Mouse (Mus musculus): ENCODE measurements around the gene Car14.
"Not testable (repeated sequence)": the region's sequence is repeated elsewhere in the genome, so short reads cannot be mapped to it uniquely, and the experiment has no call there.

The Car14 gene

DNA sequence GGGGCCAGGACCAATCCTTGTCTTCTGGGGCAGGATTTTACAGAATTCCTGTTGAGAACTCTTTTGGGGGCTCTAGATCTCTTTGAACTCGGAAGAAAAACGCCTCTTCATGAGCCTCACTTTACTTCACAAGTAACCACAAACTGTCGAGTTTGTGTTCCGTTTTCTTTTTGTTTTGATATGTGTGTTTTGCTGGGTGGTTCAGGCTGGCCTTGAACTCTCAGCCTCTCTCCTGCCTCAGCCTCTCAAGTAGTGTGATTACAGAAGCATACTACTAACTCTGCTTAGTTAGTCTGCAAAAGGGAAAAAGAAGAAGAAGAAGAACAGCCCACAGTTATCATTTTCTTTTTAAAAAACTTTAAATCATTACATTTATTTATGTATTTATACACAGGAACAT, 19.7 kb upstream of the Car14 start:
- no peak for DNase-seq

DNA sequence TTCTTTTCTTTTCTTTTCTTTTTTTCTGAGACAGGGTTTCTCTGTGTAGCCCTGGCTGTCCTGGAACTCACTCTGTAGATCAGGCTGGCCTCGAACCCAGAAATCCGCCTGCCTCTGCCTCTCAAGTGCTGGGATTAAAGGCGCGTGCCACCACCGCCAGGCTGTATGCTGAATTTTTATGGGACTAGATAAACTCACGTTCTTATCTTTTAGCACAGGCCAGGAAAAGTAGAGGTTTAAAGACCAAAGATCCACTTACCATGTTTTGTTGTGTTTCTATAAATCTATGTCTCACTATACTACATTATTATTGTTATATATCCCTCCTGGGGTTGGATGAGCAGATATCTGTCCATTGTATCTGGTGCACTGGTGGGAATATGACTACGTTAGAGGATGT, 18.9 kb upstream of the Car14 start:
- not testable (repeated sequence) for DNase-seq

DNA sequence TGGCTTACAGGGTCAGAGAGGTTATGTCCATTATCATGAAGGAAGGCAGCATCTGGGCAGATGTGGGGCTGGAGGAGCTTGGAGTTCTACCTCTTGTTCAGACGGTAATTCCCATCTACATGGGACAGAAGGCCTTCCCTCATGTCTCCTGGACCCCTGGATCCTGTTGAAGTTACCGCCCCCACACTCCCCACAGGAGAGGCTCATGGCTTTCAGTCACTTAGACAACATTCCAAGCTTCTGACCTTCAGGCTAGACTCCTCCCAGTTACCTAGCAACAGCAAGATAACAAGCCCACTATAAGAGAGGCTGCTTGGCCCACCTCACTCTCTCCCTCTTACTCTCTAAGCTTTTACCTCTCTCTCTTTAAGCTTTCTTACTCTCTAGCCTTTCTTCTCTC, 16.0 kb upstream of the Car14 start:
- not testable (repeated sequence) for DNase-seq

DNA sequence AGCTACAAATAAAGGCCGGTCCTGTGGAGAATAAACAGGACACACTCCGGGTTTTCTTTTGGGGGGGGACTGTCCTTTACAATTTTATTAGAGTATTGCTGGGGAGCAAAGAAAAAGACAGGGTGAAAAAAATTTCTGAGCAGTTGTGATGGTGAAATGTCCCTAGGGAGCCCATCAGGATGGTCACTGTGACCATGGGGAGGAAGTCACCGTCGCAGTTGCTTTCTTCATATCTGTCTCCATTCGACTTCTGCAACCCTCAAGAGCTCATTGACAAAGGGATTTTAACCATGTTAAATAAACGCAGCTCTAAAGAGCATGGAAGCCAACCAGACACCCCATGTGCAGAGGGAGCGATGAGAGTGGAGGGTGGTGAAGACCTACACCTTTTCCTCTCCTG, 12.3 kb upstream of the Car14 start:
- no peak for DNase-seq

DNA sequence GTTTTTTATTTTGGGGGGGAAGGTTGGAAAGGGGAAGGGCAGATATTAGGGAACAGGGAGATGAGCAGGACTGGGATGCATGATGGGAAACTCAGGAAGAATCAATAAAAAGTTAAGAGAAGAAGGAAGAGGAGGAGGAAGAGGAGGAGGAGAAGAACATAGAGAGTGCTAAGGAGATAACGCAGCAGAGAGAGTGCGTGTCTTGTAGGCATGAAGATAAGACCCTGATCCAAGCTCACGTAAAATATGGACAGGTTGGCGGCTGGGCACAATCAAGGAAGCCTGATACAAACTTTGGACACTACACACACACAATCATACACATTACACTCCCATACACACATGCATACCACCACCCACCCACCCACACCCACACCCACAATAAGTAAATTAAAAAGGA, 10.2 kb upstream of the Car14 start:
- DNase-seq, result no peak

DNA sequence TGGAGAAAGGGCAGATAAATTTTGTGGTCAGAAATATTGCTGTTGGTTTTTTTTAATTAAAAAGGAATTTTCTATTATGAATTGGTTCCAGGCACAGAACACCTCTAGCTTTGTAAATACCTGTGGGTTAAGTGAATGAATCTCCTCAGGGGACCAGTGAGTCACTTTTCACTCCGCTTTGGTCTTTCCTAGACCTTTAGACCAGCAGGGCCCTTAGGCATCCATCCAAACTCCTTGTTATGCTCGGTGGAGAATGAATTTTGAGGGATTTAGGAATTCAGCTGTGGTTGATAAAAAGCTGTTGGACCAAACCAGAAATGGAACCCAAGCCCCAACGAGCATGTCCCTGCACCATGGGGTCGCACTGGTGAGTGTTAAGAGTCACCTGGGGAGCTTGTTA, 3.1 kb upstream of the Car14 start:
- peak; percentile 38 for DNase-seq

DNA sequence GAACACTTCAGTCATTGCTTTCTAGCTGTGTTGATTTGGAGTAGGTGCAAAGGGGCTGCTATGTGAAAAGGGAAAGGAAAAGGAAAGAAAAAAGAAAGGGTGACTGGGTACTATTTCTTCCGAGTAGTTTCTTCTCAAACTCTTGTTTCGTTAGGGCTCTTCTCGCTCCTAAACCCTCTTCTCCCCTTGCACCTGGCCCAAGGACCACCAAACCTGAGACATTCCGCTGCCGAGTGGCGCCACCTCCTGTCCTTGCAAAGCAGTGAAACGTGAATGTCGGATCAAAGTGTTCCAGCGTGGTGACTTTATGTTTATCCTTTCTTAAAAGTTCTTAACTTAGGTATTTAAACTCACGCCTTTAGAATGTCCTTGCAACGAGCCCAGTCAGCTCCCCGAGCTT, 2.4 kb upstream of the Car14 start:
- peak; percentile 64 for DNase-seq

DNA sequence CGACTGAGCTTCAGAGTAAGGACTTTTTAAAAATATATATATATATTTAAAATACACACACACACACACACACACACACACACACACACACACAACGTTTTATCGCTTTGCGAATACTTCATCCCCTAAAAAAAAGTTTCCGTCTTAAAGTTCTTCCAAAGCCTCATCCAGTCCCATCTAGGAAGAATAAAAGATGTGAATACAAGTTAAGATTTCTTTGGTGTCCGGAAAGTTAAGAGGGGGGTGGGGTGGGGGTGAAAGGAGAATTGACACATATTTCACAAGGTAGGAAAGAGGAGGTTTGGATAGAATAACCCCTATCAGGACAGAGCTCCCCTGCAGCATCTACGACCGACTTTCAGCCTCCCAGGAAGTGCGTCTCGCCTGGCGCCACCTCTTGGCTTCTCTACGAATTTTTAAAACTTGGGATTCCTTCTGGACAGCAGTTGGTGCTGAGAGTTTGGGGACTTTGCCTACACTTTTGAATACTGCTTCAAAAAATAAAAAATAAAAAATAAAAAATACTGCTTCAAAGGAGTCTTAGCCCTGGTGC, 1.5 kb upstream of the Car14 start:
- DNase-seq, result peak; percentile 71

DNA sequence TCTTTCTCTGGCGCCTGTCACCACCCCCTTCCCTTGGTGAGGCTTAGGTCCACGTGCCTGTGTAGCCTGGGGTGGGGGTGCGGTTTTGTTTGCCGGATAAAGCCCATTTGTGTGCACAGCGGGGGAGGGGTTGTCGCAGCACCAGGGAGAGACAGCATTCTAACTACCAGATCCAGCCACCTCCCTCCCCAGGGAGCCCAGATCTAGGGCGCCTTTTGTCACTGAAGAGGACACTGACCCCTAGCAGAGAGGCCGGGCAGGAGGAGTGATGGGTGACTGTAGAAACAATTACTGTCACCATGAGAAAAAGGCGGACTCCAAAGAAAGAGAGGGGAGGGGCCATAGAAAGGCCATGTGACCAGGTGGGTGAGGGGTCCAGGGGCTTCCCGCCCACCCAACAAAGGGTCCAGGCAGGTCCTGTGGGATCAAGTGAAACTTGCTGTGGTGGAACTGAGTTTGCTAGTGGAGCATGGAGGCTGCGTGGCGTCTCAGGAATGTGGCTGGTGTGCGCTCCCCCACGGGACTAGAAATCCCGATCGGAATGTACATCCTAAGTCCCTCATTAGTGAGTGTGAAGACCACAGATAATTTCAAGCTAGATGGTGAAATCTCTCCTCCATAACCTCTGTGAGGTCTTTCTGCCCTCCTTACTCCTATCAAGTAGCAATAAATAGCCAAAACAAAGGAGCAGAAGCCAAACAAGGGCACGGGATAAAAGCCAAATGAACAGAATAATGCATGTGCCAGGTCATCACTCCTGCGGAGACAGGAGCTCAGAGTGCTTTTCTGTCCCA, 852 bp upstream of the Car14 start:
- peak; percentile 52 for DNase-seq

DNA sequence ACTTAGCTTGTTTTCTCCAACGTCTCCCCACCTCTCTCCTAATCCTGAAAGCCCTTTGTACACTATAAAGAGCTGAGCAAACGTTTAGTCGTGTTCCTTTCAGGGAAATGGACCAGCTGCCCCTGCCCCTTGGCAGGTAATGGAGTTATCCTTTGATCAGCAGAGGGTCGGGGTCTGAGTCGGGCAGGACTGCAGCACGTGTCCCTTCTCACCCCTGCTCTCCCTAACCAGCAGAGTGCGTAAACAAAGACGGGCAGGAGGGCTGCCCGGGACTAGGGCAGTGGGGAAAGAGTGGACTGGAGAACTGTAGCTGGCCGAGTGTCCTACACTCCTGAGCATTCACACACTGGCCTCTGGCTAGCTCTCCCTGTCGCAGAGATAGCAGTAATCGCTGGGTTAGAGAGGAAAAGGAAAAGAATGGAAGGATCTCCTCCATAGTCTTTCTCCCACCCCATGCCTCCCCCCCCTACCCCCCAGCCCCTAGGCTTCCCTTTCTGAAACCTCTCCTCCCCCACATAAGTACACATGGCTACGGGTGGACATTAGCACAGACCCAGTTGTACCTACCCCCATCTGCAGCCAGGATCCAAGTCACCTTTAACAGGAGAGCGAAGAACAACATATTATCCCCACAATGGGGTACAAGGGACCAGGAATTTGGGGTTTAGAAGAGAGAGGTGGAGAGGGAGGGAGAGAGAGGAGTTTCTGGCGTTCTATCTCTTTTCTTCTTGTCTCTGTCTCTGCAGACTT, 563 bp downstream of the Car14 start:
- peak; percentile 90 for DNase-seq

DNA sequence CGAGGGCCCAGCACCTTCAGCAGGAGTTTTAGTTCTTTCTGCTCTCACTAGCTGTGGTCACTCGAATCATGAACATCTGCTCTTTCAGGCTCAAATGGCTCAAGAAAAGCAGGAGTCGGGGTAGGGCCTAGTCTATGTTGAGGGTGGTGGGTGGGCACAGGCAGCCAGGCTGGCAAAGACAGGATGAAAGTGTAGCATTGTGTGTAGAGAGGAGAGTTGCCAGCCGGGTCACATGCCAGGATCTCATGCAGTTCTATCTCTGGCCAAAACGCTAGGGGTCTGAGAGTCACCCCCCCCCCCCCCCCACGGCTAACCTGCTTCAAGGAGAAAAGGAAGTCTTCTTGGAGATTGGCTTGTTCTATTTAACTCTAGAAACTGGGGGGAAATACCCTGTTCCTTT, 1.8 kb downstream of the Car14 start:
- peak; percentile 15 for DNase-seq

DNA sequence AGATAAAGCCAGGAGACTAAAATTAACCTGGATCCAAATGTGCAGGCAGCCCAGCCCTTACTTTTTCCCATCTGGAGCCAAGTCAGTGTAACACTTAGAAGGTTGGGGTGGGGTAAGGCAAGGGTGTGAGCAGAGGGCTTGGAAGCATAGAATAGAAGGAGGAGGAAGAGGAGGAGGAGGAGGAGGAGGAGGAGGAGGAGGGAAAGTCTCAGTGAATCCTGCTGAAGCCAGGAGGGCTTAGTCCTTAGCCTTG, 2.2 kb downstream of the Car14 start:
- no peak for DNase-seq

DNA sequence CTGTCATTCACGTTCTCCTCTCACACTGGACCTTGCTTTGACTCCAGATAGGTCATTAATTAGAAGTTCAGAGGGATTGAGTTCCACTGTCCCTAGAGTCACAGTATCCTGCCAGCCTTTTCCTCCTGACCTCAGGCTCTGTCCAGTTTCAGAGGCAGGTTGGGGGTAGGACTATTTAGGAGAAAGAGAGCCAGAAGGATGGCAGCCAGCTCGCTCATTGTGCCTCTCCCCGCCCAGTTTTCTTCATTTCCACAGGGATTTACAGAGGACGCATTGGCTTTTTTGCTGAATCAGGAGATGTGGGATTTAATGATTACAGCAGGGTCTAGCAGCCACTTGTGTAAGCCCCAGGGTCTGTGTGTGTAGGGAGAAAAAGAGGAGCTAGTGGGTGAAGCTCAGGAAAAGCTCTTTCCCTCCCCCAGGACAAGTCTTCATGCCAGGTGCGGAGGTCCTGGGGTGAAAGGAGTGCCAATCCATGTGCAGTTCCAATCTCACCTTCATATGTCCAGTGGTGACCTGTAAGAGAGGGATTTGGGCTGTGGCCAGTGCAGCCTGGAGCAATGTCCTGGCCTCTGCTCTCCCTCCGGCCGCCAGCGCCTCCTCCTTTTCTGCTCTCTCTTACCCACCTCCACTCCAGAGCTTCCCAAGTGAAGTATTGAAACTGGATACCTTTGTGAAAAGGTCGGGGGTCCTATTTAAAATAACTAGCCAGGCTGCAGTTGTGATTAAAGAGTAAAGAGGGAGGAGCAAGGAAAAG, 2.7 kb downstream of the Car14 start:
- DNase-seq, result peak; percentile 87

DNA sequence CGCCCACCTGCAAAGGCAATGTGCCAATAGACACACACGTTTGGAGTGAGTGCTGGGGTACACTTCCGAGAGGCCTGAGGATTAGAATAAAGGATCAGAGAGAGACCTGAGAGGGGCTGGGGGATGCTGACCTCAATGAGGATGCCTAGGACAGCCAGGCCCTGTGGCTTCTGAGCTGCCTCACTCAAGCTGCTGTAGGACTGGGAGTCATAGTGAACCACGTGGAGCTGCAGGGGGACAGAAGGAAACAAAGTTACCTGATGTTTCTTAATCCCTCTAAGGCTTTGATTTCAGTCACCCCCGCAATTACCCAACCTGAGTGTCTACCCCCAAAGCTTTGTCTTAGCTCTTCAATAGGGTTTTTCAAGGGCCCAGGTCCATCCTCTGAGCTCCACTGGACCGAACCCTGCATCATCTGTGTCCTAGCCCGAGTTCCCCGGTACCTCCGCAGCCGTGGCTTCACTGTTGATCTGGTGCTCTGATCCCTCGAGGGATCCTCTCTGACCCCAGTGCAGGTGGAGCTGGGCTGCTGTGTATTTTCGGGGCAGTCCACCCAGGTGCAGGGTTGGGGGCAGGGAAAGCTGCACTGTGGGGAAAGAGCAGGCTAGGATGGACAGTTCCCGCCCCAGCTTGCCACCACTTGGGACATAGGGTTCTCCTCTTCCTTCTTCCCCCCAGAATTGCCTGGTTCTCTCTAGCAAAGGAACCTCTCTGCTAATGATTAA, 4.5 kb downstream of the Car14 start:
- DNase-seq, result no peak

DNA sequence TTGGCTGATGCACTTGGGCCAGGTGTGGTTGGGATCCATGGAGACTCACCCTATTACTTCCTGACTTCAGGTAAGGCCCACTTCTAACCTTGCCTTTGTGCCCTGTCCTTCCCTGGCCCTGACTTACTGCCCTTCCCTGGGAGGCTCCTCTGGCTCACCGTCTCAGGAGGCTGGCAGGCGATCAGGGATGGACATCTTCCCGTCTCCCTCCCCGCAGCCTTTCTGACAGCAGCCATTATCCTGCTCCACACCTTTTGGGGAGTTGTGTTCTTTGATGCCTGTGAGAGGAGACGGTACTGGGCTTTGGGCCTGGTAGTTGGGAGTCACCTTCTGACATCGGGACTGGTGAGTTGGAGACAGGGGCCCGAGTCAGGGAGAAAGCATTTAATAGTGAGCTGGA, 9.0 kb downstream of the Car14 start:
- DNase-seq, result not testable (repeated sequence)

DNA sequence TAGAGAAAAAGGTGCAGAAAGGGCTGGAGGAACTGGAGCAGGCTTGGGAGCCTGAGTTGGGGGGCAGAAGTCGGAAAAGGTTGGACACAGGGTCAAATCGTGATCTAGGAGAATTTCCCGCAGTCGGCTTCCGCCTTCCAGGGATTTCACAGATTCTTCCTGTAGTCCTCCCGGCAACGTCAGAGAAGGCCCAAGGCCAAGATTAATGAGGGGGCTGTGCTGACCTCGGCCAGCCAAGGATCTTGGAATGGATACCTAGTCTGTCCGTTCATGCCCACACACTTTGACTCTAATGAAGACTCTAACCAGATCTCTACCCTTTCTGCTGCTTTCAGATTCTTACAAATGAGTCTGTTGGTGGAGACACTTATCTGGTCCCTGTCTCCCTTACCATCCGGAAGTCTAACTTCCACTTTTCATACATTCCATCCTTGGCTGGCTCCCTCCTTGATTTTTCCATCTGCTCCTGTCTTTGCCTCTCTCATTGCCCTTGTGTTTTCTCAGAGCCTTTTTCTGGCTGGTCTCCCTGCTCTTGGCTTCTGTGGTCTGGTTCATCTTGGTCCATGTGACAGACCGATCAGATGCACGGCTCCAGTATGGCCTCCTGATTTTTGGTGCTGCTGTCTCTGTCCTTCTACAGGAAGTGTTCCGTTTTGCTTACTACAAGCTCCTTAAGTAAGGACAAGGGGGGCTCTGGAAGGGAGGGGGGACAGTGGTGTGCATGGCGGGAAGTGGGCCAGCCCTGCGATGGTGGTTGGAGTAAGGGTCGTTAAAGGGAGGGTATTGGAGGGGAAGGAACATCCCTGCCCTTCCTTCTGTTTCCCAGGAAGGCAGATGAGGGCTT, 10.0 kb downstream of the Car14 start:
- peak; percentile 87 for DNase-seq

DNA sequence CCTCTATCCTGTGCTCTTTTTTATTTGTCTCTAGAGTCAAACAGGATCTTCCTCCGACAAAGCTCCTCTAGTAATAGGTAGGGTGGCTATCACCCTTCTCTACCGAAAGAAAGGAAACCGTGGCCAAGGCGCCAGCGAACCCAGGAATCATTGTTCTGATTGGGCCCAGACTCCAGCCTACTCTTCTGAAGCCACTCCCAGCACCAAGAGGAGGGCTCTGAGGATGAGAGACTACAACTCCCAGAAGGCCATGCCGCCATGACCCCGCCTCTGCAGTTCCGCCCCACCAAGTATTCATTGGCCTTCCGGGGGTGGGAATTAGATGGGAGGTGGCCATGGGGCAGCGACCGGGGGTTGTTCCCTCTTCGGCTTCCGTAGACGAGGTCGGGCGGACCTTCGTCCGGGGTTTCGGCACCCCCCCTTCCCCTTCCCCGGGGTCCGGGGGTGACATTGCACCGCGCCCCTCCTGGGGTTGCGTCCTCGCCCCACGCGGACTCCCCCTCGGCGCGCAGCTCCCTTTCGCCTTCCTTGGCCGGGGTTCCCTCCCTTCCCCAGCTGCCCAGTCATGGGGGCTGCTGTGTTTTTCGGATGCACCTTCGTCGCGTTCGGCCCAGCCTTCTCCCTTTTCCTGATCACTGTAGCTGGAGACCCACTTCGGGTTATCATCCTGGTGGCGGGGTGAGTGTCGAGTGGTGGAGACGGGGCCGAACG, 10.7 kb downstream of the Car14 start, which contains the start of gene Aph1a:
Aph1a (plus strand) TSS at position 364 of the 711 bp plus-strand sequence.
- DNase-seq, result peak; percentile 99

DNA sequence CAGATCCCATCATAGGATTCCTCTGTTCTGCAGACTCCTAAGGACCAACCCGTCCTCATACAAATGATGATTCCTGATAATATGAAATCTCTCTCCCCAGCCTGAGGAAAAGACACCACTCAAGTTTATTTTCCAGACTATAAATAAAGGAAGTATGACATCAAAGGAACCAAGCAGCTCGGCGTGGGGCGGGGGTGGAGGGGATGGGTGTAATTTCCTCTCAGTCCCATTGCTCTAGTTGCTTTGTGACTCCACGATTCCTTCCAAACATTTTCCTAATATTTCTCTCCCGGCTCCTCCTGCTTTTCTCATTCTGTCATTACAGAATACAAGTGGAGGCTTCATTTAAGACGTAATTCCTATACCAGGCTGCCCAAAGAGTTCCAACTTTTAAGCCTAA, 11.4 kb downstream of the Car14 start:
- no peak for DNase-seq

DNA sequence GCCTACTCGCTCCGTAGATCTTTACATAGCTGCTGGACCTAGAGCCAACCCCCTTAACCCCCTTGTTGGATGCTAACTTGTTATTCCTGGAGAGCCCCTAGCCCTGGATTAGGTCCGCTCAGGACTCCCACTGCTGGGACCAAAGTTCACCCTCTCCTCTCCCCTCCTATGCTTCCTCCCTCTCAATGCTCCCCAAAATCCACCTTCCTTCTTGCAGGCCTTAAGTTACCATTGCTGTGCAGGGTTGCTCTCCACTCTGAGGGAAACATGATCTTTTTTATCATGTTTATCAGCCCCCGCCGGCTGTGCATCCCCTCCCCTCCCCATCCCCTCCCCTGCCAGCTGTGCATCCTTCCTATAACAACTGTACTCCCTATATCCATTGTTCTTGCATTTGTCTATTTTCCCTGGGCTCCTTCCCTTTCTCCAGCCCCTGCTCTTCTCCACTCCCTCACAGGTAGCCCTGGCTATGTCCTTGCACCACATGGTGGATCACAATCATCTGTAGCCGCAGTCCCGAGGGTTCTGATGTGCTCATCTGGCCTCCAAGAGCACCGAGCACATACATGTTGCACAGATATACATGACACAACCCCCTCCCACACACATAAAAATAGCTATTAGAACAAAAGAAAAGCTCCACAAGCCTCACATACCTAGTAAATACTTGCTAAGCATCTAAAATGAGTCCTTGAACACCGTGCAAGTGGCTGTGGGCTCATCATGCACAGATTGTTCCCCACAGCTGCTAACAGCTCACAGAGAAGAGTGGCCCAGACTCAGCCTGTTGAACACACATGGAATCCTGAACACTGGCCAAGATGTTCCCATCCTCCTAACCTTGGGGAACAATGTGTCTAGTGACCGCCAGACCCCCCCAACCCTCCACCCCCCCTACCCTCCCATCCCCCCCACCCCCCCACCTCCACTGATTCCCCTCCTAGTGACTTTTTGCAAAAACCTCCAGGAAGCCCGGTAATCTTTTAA, 12.1 kb downstream of the Car14 start:
- DNase-seq, result no peak
